Mouse (Mus musculus) adrenal gland, adult 2 months (tissue): ENCODE results near the gene Rdh9. TPM values are rescaled to one million over a fixed set of nuclear protein-coding genes. Genes with fewer than 3 reads are reported as not detected.
A peak's percentile ranks its signal among the peaks of the same experiment; 100 is the strongest.

Experiments
- DNase-seq: peaks from one replicate; pipeline ENCODE4 v3.0.0; 2021
- long read RNA-seq: library from polyadenylated mRNA; stranded (forward); transcript quantifications from one replicate; pipeline ENCODE4 v2.0.0, GENCODE M21; 2021
- polyA plus RNA-seq: library from polyadenylated mRNA; depleted of rRNA; stranded (reverse); fragments of >200 nt; gene quantifications from 2 replicates; pipeline ENCODE4 v1.2.3, GENCODE M21; 2012; rRNA removed
- total RNA-seq, 2 experiments: library from RNA; stranded (reverse); gene quantifications; 2 replicates each; pipeline ENCODE4 v1.2.3; 2021

Rdh9 gene
- under 1 TPM in 1 of 2 experiments, not detected in 1; 0.46 TPM for total RNA-seq
- 0.22 and 0.31 TPM in 2 replicates for polyA plus RNA-seq
- long read RNA-seq, partial matches to known transcripts: 0 of 1 reads
- long read RNA-seq, other reads (novel, unspliced or antisense): 1 of 1 reads

DNA sequence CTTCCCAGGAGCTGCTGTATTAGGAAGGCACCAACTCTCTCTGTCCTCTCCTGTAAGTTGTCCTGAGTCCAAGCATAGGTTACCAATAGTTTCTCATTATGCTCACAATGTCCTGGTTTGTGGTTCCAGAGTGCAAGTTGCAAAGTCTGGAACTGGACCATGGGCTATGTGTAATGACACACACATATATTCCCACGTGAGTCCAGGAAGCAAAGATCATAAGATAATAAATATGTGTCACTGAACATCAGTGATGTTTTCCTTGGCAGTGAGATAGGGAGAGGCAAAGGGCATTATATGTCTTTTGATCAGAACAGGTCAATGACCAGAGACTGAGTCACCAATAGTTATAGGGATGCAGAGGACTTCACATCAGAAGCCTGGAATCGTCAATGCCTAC, at the start of gene Rdh9:
TSS of gene Rdh9 (plus strand) at position 376 of the 400 bp plus-strand sequence.
- DNase-seq: no peak

- DNase-seq: no peak
Observed at GRCm38 (mm10) chr10:127728437-127728836, 47.7 kb upstream of the Rdh9 start.

- DNase-seq: no peak
Observed at GRCm38 (mm10) chr10:127730285-127730932, 45.8 kb upstream of the Rdh9 start.

- DNase-seq: no peak
Observed at GRCm38 (mm10) chr10:127730933-127731310, 45.3 kb upstream of the Rdh9 start.

DNA sequence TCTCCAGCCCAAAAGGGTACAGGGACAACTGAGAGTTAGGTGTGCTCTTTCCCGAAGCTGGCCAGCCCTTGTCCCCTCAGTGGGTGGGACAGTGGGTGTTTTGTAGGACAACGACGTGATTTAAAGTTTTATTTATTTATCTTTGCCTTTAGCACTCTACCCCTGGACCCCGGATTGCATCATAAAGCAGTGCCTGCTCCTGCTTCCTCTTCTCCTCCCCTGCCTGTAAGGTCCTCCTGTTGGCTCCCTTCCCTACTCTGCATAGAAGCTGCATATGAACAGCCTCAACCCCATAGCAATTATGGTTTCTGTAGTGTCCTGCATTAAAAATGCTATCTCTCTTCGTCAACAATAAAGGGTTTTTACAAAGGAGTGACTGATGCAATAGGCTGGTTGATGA, 44.8 kb upstream of the Rdh9 start:
- no peak for DNase-seq

- no peak for DNase-seq
Observed at GRCm38 (mm10) chr10:127734434-127734833, 41.8 kb upstream of the Rdh9 start.

DNA sequence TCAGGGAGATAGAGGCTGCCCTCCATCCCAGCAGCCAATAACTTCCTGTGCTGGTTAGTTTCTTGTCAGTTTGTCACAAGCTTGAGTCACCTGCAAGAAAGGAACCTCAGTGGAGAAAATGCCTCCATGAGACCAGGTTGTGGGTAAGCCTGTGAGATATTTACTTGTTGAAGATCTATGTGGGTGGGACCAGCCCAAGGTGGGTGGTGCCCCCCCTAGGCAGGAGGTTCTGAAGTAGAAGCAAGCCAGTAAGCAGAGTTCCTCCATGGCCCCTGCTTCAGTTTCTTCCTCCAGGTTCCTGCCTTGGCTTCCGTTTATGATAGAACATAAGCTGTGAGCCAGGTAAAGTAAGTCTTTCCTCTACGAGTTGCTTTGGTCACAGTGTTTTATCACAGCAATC, 39.9 kb upstream of the Rdh9 start:
- no peak for DNase-seq

DNA sequence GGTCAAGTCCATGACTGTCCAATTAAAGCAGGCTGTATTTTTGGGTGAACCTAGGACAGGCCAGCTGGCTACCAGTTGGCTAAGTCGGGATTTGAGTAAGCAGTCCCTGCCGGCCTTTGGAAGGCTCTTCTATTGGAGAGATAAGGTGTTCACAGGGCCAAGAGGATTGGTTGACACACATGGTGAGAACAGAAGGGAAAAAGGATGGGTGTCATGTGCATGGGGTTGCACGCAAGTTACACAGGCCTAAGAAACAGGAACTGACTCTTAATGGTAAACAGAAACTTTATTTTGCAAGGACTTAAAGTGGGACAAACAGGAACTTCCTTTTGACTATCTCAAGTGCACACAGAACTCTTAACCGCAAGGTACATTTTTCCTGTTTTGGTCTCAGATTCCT, 39.3 kb upstream of the Rdh9 start:
- no peak for DNase-seq

DNA sequence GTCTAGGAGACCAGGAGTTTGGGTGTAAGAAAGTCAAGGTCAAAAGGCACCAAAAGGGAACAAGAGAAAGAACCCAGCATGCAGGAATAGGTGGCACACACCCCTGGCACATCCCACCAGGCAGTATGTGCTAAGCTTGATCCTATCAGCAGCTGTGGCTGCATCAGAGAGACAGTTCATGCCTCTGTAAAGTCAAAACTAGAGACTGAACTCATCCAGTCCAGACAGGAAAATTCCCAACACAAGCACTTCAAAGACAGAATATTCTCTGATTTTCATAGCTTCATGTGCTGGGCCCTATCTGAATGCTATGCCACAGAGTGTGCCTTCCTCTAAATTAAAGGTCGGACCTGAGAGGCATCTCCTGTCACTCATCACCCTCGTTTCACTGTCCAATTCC, 38.6 kb upstream of the Rdh9 start:
- DNase-seq: no peak

- peak; percentile 33 for DNase-seq
Observed at GRCm38 (mm10) chr10:127738151-127738882, 37.9 kb upstream of the Rdh9 start.

GRCm38 (mm10) chr10:127739083-127739660, 37.0 kb upstream of the Rdh9 start, which contains the start of gene Zbtb39:
Gene Zbtb39 (plus strand): TSS chr10:127739538.
- peak; percentile 90 for DNase-seq

DNA sequence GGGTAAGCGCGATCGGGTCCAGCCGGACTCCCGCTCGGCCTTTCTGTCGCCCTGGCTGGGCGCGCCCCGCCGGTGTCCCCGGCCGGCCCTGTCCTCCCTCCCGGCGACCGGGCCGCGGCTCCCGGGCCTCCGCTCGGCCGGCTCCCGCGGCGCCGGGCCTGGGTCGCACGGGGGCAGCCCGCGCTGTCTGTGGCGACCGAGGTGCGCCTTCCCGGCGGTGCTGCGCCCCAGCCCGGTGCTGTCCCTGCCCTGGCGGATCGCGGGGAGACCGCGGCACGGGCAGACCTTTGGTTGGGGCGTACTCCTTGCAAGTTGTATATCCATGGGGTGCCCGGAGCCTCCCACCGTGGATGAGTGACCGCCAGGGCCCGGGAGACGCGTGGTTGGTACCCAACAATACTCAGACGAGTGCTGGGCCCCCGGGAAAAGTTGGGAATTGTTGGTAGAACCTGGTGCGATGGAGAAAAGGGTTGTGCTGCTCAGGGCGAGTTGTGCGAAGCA, 36.5 kb upstream of the Rdh9 start:
- no peak for DNase-seq

GRCm38 (mm10) chr10:127744661-127745060, 31.5 kb upstream of the Rdh9 start:
- peak; percentile 57 for DNase-seq

DNA sequence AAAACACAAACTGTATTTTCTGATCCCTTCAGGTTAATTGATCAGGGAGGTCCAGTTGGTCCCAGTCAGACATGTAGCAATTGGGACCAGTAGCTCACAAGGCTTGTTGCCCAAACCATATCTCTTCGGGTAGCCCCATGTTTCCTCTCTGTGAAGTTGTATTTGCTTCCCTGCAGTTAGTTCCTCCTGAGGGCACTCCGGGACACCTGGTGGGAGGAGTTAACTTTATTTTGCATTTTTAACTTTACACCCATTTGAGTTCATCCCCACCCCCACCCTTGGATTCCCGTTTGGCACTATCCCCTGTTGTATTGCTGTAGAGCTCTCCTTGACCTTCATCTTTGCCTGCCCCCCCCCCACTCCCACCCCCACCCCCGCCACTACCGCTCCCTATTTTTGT, 30.3 kb upstream of the Rdh9 start:
- no peak for DNase-seq

GRCm38 (mm10) chr10:127747254-127747653, 28.9 kb upstream of the Rdh9 start:
- no peak for DNase-seq

DNA sequence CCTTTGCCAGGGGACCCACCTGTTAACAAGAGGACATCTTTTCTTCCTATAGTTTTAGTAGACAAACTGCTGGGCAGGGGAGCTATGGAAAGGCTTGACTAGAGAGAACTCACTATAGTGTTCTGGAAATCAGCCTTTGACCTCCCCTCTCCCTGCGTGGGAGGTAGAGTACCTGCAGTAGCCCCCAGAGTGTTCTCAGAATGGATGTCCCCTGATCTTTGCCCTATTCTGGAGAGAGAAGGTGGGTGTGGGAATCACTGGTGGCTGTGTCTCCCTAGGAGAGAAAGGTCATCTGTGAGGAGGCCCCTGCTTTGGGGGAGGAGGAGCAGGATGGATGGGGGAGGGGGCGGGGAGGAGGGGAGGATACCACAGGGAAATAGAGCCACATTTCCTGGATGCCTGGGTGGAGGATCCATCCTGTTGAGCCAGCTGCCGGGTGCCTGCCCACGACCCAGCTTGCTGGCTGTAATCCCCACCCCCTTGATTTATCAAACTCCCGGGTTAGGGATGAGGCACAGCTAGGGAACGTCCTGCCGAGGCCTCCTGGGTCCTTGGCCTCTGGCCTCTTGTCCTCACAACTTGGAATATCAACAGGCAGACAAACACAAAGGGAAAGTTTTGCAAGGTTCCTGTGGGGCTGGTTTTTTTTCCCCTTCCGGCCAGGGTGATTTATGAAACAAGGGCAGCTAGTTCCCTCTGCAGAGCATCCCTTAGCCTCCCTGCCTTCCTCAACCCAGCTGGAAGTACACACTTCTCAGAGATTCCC, 27.2 kb upstream of the Rdh9 start:
- peak; percentile 87 for DNase-seq

GRCm38 (mm10) chr10:127750136-127750777, 25.9 kb upstream of the Rdh9 start:
- DNase-seq: no peak

DNA sequence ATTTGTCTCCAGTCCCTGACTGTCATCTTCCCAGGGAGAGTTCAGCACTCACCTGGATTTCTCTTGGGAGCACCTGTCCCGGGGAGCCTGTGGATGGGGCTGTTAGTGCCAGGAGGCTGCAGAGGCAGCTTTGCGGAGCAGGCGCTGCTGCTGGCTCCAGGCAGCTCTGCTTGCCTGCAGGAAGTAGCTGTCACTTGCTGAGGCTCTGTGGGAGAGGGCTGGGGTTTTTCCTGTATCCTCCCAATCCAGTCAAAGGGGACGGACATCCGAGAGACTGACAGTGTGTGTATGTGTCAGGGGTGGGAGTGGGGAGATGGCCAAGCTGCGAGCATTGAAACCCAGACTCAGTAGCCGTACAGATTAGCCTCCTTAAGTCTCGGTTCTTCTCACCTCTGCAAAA, 24.6 kb upstream of the Rdh9 start, which contains the start of gene Gpr182:
TSS of gene Gpr182 (minus strand) at position 185 of the 400 bp plus-strand sequence.
- DNase-seq: peak; percentile 60

- peak; percentile 73 for DNase-seq
Observed at GRCm38 (mm10) chr10:127754566-127755166, 21.5 kb upstream of the Rdh9 start.

DNA sequence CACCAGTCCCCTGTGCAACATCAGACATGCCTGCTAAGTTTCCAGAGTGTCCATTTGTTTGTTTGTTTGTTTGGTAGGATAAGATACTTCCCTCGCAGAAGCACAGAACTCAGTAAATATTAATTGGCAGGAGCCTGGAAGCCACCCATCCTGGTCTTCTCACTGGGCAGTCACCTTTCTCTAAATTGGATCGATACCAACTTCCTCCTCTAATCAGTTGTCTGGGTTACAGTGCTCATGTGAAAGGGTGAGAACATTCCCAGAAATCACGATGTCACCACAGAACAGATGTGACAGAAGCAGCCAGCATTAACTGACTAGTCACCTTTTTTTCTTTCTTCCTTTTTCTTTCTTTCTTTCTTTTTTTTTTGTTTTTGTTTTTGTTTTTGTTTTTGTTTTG, 20.9 kb upstream of the Rdh9 start:
- peak; percentile 22 for DNase-seq
